Mouse (Mus musculus) neural tube, embryonic 14.5 days (tissue): ENCODE results near the gene Hsf2bp. TPM values are rescaled to one million over a fixed set of nuclear protein-coding genes. Genes with fewer than 3 reads are reported as not detected.

Experiments used
- ATAC-seq: fragments of 200-750 bp; cut with Nextera tagmentation; 2 replicates; pipeline ENCODE4 v1.8.0; 2017; ENCODE audit warnings: low read depth, mild to moderate bottlenecking, moderate TSS enrichment, moderate library complexity
- H3K27ac ChIP-seq: fragments of 300-500 bp; sonication (generic); 2 replicates; pipeline ENCODE4 v1.5.1; 2014; ENCODE audit warnings: low read depth, mild to moderate bottlenecking, control low read depth, low read length, moderate library complexity, mixed read lengths
- H3K27me3 ChIP-seq: fragments of 300-500 bp; sonication (generic); 2 replicates; pipeline ENCODE4 v1.6.1; 2014; ENCODE audit warnings: low read length; ENCODE audit not compliant: control insufficient read depth, insufficient read depth
- H3K36me3 ChIP-seq: fragments of 300-500 bp; sonication (generic); 2 replicates; pipeline ENCODE4 v1.6.1; 2014; ENCODE audit warnings: low read length, mixed read lengths; ENCODE audit not compliant: control insufficient read depth, insufficient read depth
- H3K4me1 ChIP-seq: fragments of 300-500 bp; sonication (generic); 2 replicates; pipeline ENCODE4 v1.6.1; 2014; ENCODE audit warnings: low read length; ENCODE audit not compliant: control insufficient read depth, insufficient read depth
- H3K4me2 ChIP-seq: fragments of 300-500 bp; sonication (generic); 2 replicates; pipeline ENCODE4 v1.6.1; 2014; ENCODE audit warnings: mild to moderate bottlenecking, low read depth, low read length, control low read depth
- H3K4me3 ChIP-seq: fragments of 300-500 bp; sonication (generic); 2 replicates; pipeline ENCODE4 v1.5.1; 2014; ENCODE audit warnings: low read depth, low read length, control low read depth, mixed read lengths
- H3K9ac ChIP-seq: fragments of 300-500 bp; sonication (generic); replicated peaks from 2 replicates; pipeline ENCODE4 v1.6.1; 2014; ENCODE audit warnings: low read depth, mild to moderate bottlenecking, control low read depth, low read length, mixed read lengths
- H3K9me3 ChIP-seq: fragments of 300-500 bp; sonication (generic); 2 replicates; pipeline ENCODE4 v1.6.1; 2016; ENCODE audit warnings: low read length; ENCODE audit not compliant: control insufficient read depth
- WGBS: fragments of 180-500 bp; shearing (Covaris S2); extraction: QIAGEN DNeasy Blood & Tissue Kit; methylation state at CpG from one replicate; pipeline ENCODE4 v1.1.7; 2014; 5-methylcytosine and 5-hydroxymethylcytosine counted together
- polyA plus RNA-seq: library from polyadenylated mRNA; unstranded; fragments of >200 nt; fragmentation: Nextera tagmentation; extraction: Ambion mirVana; gene quantifications from 2 replicates; pipeline ENCODE4 v1.2.1, GENCODE M21; 2014

Gene Hsf2bp
- polyA plus RNA-seq, 1 experiment from 2014 or later, result 0.52 TPM

- ATAC-seq, result no peak
- WGBS, result 85% methylated on average over 18 of the region's 18 CpGs
- no peaks in the 10 kb centered on the region for H3K36me3 ChIP-seq
These were observed 120.2 kb downstream of the Hsf2bp start for GRCm38 (mm10) chr17:31915756-31916460.

GRCm38 (mm10) chr17:31914323-31914722, 121.8 kb downstream of the Hsf2bp start:
- no peaks in the 10 kb centered on the region for H3K36me3 ChIP-seq
- no peak for ATAC-seq
- H3K9ac ChIP-seq, result no peak overlapping the region
- no peak overlapping the region for H3K4me2 ChIP-seq
- no peaks in the 10 kb centered on the region for H3K4me1 ChIP-seq
- H3K27ac ChIP-seq, result no peak overlapping the region
- 89% methylated on average over 5 of the region's 5 CpGs for WGBS
- no peak overlapping the region for H3K4me3 ChIP-seq
- no peaks in the 10 kb centered on the region for H3K9me3 ChIP-seq
- H3K27me3 ChIP-seq, result no peaks in the 10 kb centered on the region

More at GRCm38 (mm10) chr17:31915756-31916460, 120.2 kb downstream of the Hsf2bp start:
- no peak overlapping the region for H3K4me2 ChIP-seq
- no peaks in the 10 kb centered on the region for H3K9me3 ChIP-seq
- H3K4me1 ChIP-seq, result no peaks in the 10 kb centered on the region
- H3K27ac ChIP-seq, result no peak overlapping the region
- H3K9ac ChIP-seq, result no peak overlapping the region
- H3K27me3 ChIP-seq, result no peaks in the 10 kb centered on the region
- no peak overlapping the region for H3K4me3 ChIP-seq

- no peaks in the 10 kb centered on the region for H3K4me1 ChIP-seq
- no peaks in the 10 kb centered on the region for H3K36me3 ChIP-seq
- WGBS, result 55% methylated on average over 18 of the region's 18 CpGs
- H3K9ac ChIP-seq, result no peak overlapping the region
- H3K4me2 ChIP-seq, result no peak overlapping the region
- no peaks in the 10 kb centered on the region for H3K27me3 ChIP-seq
- H3K9me3 ChIP-seq, result no peaks in the 10 kb centered on the region
- H3K27ac ChIP-seq, result no peak overlapping the region; the same call in 1 of the 2 replicates
- ATAC-seq, result no peak
- no peak overlapping the region for H3K4me3 ChIP-seq
These were observed 123.1 kb downstream of the Hsf2bp start for GRCm38 (mm10) chr17:31912881-31913662.

GRCm38 (mm10) chr17:31912387-31912786, 123.8 kb downstream of the Hsf2bp start:
- Histone ChIP-seq H3K9me3 (no peaks in the 10 kb centered on the region), H3K9ac (no peak overlapping the region), H3K4me3 (no peak overlapping the region), H3K4me2 (no peak overlapping the region), H3K36me3 (no peaks in the 10 kb centered on the region), H3K27me3 (no peaks in the 10 kb centered on the region), H3K4me1 (no peaks in the 10 kb centered on the region), H3K27ac (peak overlapping the region; percentile 39; the same call in 1 of the 2 replicates)
- ATAC-seq, result no peak
- WGBS, result 66% methylated on average over 16 of the region's 16 CpGs

GRCm38 (mm10) chr17:31908966-31909365, 127.2 kb downstream of the Hsf2bp start:
- no peaks in the 10 kb centered on the region for H3K9me3 ChIP-seq
- no peak for ATAC-seq
- no peak overlapping the region for H3K4me3 ChIP-seq
- H3K4me1 ChIP-seq, result no peaks in the 10 kb centered on the region
- H3K36me3 ChIP-seq, result no peaks in the 10 kb centered on the region
- WGBS, result 91% methylated on average over 2 of the region's 2 CpGs
- no peak overlapping the region for H3K27ac ChIP-seq
- H3K9ac ChIP-seq, result no peak overlapping the region
- no peak overlapping the region for H3K4me2 ChIP-seq
- H3K27me3 ChIP-seq, result no peaks in the 10 kb centered on the region

- 97% methylated on average over 3 of the region's 3 CpGs for WGBS
- Histone ChIP-seq H3K4me1 (no peaks in the 10 kb centered on the region), H3K9ac (no peak overlapping the region), H3K4me3 (no peak overlapping the region), H3K4me2 (no peak overlapping the region), H3K9me3 (no peaks in the 10 kb centered on the region), H3K27me3 (no peaks in the 10 kb centered on the region), H3K36me3 (no peaks in the 10 kb centered on the region), H3K27ac (no peak overlapping the region)
- no peak for ATAC-seq
These were observed 129.7 kb downstream of the Hsf2bp start for GRCm38 (mm10) chr17:31906441-31906840.

- no peaks in the 10 kb centered on the region for H3K36me3 ChIP-seq
- no peak overlapping the region for H3K27ac ChIP-seq
- H3K9ac ChIP-seq, result no peak overlapping the region
- no peaks in the 10 kb centered on the region for H3K27me3 ChIP-seq
- H3K9me3 ChIP-seq, result no peaks in the 10 kb centered on the region
- no peak overlapping the region for H3K4me3 ChIP-seq
- H3K4me2 ChIP-seq, result no peak overlapping the region
- WGBS, result 72% methylated on average over 10 of the region's 10 CpGs
- no peak for ATAC-seq
- H3K4me1 ChIP-seq, result no peaks in the 10 kb centered on the region
These were observed 130.3 kb downstream of the Hsf2bp start for GRCm38 (mm10) chr17:31905791-31906211.

- H3K4me2 ChIP-seq, result no peak overlapping the region
- H3K27me3 ChIP-seq, result no peaks in the 10 kb centered on the region
- no peaks in the 10 kb centered on the region for H3K9me3 ChIP-seq
- no peak for ATAC-seq
- no peaks in the 10 kb centered on the region for H3K4me1 ChIP-seq
- WGBS, result 88% methylated on average over 9 of the region's 9 CpGs
- no peak overlapping the region for H3K4me3 ChIP-seq
- no peak overlapping the region for H3K9ac ChIP-seq
- no peaks in the 10 kb centered on the region for H3K36me3 ChIP-seq
- 0 out of 2 replicates have a peak overlapping the region, but pooled peaks have one; percentile 2 for H3K27ac ChIP-seq
These were observed 130.9 kb downstream of the Hsf2bp start for GRCm38 (mm10) chr17:31905201-31905790.

- Histone ChIP-seq H3K9me3 (no peaks in the 10 kb centered on the region), H3K27ac (no peak overlapping the region), H3K4me3 (no peak overlapping the region), H3K36me3 (no peaks in the 10 kb centered on the region), H3K4me1 (no peaks in the 10 kb centered on the region), H3K4me2 (no peak overlapping the region), H3K27me3 (no peaks in the 10 kb centered on the region), H3K9ac (no peak overlapping the region)
- no peak for ATAC-seq
- WGBS, result 83% methylated on average over 7 of the region's 7 CpGs
These were observed 132.1 kb downstream of the Hsf2bp start for GRCm38 (mm10) chr17:31904036-31904435.
